Mouse (Mus musculus) right cerebral cortex, postnatal 10 days (tissue): ENCODE results near the gene Pklr.

Experiments used
- DNase-seq, 2 experiments: peaks; one replicate each; pipeline ENCODE4 v3.0.0; 2021; ENCODE audit warnings: low spot score in 2 of 2

Pklr gene

GRCm38 (mm10) chr3:89193853-89194252, 57.9 kb downstream of the Pklr start:
- DNase-seq = no peak
